Mouse (Mus musculus) layer of hippocampus, adult 18-20 months (tissue): ENCODE data around the gene C2cd5. TPM values are rescaled to one million over a fixed set of nuclear protein-coding genes. Genes with fewer than 3 reads are reported as not detected.
"Not testable (repeated sequence)": the region's sequence is repeated elsewhere in the genome, so short reads cannot be mapped to it uniquely, and the experiment has no call there.

Experiments used
- DNase-seq, 2 experiments: peaks; one replicate each; pipeline ENCODE4 v3.0.0; 2022; ENCODE audit warnings: low spot score in 2 of 2
- total RNA-seq, 2 experiments: library from RNA; stranded (reverse); gene quantifications; 2 replicates each; pipeline ENCODE4 v1.2.3; 2021

Gene C2cd5
- total RNA-seq, 2 experiments from 2014 or later: 85.2 to 88.4 TPM

DNA sequence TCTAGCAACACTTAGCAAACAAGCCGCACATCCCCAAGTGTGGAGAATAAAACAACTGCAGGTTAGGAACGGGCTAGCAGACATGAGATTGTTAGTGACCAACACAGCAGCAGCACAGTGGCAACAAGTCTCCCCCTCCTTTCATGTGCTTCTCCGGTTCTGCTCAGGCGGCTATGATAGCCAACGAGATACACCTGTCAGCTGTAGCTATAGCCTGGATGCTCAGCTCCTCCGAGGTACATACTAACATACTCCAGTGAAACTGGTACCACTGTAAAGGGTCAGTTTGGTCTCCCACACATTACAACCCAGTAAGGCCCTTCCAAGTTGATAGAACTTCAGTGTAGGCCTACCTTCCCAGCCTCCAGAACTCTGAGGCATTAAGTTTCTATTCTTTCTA is 76.2 kb downstream of the C2cd5 start:
- DNase-seq: no peak

DNA sequence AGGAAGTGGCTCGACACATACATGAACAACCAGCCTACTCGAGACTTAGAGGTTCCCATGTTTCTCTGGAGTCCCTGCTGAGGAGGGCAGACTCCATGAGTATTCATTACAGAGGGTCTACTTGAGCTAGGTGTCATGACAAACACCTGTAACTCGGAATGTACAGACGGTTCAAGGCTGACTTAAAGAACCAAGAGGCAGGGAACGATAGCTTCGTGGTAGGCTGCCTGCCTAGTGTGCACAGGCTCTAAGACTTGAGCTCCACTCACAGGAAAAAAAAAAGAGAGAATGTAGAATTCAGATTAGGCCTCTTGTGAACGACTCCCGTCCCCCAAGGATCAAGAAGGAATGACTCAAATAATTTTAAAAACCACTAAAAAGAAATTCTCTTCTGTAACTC is 78.2 kb downstream of the C2cd5 start:
- DNase-seq: no peak

DNA sequence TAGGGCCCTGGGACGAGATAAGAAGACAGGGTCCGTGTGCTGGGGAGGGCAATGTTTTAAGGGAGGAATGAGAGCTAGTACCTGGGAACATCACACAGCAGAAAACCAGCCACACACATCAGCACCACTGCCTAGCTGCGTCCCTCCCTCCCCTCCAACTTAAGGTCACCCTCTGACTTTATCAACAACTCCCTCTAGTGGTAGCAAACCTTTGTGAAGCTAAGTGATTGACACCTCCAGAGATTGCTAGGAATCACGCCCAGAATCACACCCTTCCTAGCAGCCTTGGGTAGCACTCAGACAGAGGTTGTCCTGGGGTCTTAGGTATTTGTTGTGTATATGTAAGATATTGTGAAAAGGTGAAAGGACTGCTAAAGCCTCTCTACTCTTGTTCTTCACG is 79.3 kb downstream of the C2cd5 start:
- no peak for DNase-seq

DNA sequence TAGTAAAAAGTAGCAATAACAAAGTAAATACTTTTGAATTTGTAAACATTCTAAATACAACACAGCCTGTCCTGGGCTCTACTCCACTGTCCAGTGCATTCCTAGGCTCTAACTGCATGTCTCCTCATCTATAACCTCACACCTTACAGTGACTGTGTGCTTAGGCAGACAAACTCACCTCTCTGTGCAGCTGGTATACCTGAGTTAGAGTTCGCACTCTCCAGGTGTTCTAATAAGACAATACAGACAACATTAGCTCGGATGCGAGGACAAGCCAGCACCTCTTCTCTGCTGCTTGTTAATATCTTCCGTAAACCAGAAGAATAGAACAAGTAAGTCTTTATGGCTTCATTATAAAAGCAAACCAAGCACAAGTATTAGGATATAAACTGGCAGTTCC is 79.8 kb downstream of the C2cd5 start:
- DNase-seq: no peak

DNA sequence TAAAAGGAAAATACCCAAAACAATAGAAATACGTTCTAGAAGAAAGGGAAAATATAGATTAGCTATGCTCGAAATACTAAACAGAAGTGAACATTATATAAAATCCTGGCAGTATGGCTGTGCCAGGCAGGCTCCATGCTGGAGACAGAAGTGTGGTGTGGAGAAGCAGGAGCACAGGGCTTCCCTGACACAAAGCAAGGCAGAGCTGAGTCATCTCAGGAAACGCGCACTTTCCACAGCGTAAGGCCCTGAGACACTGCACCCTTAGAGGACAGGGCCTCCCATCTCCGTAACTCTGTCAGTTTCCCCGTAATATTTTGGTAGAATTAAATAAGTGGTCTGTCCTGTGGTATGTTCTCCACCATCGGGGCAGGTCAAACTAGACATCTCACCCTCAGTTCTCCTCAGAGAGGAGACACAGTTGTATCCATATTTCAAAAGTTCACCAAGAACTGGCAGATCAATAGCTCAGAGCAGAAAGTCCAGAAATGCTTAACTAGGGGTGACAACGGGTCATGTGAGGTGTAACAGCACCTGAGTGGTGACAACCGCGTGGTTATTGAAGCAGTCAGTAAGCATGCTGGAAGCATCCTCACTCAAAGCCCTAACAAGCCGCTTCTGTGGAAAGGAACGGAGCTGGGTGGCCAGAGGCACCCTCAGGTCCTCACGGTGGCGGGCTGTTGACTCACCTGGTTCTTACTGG is 87.3 kb downstream of the C2cd5 start:
- DNase-seq: no peak

DNA sequence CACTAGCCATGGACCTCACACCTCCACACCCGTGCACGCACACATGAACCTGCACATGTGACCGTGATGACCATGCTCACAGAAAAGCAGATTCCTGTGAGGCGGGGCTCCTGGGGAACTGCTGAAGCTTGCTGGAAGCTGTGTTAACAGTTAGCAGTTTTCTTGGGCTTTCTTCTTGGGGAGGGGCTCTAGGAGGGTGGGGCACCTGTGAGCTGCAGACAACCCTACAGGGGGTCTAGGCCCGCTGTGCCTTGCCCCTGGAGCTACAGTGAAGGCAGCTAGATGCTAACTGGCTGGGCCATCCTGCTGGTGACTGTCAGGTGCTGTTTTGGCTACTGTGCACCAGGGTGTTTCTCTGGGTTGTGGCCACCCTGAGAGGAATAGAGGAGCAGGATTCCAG is 91.1 kb downstream of the C2cd5 start:
- no peak for DNase-seq

DNA sequence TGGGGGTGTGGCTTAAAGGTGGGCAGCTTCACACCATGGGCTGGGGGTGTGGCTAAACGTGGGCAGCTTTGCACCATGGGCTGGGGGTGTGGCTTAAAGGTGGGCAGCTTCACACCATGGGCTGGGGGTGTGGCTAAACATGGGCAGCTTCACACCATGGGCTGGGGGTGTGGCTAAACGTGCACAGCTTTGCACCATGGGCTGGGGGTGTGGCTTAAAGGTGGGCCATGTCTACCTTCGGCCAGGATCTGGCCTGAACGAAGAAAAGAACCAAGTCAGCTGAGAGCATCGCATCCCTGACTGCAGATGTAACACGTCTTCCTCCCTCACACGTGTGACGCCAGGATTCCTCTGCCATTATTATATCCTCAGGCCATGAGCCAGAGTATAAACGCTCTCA is 94.7 kb downstream of the C2cd5 start:
- DNase-seq: not testable (repeated sequence)

DNA sequence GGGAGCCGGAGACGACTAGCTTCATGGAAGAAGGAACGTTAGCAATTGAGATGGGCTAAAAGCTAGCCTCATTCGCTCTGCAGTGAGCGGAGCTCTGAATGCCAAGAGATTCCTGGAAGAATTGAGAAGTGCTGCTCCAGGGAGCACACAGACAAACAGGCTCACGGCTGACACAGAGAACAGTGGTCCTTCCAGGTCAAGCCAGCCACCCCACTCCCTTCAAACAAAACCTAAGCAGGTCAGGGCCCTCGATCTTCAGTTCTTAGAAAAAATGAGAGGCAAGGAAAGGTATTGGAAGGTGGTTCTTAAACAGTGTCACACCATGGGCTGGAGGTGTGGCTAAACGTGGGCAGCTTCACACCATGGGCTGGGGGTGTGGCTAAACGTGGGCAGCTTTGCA is 95.1 kb downstream of the C2cd5 start:
- DNase-seq: no peak

DNA sequence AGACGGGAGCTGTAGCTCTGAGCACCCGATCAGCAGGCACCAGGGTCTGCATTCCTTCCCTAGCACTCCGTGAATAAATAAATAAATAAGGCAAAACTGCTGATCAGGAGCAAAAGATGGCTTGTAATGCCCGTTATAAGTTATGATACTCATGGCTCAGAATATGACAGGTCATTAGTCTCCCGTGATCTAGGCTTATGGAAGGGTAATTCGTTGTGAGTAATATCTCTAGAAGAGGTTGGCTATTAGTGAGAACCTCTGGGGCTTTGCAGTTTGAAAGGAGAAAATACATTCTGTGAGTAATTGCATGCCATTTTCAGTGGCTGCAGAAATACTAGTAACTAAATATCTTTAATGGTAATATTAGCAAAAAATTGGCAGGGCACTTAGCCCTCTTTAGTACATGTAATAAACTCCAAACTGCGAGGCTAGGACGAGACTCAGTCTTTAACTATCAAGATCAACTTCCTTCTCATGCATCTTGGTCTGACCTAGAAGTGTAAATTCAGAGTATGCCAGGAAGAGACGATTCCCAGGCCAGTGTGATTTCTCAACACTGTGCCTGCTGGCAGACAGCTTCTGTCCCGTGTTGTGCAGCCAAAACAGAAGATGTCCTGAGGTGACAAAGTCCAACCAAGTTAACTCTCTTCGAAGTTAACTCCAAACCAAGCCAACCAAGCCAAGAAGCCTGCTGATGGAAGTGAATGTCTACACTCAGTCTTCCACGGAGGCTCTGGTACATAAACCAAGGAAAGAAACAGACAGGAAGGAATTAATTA is 101.5 kb downstream of the C2cd5 start:
- no peak for DNase-seq

DNA sequence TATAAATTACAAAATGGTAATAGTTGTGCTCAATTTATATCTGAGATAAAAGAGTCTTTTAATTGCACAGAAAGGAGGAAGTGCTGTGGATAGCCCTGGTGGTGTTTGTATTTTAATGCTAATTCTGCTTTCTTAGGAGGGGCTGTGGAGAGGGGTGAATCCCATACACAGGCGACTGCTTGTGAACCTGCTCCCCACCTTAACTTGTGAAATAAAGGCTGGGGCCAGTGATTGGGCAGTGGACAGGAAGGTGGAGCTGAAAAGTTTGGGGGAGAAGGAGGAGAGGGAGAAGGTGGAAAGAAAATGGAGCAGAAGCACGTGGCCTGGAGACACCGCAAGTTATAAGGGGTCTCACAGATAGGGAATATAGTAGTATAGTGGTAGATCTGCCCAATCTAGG is 103.1 kb downstream of the C2cd5 start:
- no peak for DNase-seq

DNA sequence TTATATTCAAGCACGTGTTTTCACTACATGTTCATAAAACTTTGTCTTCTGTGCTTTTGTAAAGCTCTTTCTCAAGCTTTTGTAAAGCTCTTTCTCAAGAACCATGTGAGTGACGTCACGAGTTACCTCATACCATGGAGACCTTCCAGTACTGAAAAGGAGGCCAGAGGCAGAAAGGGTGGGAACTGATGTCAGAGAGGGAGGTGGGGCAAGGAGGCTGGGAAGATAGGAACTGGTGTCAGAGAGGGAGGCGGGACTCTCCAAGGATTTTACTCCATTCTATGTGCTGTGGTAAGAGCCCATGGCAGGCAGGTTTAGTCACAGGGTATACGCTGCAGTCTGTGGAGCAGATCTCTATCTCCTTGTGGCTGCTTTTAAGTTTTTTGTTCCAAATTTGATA is 104.4 kb downstream of the C2cd5 start:
- DNase-seq: no peak

DNA sequence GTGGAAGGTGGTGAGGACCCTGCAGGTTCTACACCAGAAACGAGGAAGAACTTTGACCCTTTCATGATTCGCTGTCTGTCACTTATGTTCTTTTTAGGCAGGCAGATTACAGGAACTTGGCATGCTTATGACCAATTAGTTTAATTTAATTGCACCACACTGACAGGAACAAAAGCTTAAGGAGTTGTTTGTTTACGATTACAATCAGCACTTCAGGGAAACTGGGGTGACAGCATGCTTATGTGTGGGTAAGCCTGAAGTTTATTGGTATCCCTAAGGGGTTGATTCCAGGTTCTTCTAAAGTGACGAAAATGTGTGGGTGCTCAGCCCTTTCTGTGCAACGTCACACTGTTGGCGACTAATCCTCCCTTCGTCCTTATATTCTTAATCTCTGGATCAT is 105.1 kb downstream of the C2cd5 start:
- no peak for DNase-seq

DNA sequence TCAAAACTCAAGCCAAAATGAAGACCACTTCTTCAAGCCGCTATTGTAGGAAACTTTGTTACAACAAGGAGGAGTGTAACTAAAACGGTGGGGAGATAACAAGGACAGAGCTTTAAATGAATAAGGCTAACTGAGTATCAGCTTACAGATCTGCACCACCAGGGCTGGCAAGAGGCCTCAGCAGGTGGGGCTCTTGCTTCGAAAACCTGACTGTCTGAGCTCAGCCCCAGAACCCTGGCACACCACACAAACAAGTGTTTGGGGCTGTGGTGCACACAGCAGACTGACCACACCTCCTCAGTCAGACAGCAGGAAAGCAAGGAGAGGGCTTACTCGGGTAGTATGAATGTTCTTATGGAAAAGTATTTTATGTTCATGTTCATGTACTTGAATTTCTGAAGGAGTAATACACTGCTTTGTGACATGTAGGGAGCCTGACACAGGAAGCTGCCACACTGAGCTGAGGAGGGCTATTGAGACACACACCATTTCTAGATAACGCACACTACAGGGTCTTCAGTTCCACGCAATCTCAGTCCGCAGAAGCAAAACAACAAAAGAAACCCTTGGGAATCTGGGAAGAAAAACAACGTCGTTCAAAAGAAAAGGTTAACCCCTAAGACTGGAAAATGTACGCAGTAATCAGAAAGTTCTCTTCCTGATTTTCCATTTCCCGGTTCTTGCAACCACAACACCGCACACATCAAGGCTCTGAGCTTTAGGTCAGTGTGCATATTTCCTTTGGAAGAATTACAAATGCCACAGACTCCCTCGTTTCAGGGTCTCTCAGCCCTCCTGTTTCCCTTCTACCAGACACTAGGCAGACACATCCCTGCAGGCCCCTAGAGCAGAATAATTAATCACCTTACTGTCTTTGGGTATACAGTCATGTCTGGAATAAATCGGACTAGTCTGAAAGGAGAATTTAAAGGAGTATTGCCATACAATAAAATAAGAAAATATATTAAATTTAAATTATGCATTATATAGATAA is 105.9 kb downstream of the C2cd5 start:
- no peak for DNase-seq

DNA sequence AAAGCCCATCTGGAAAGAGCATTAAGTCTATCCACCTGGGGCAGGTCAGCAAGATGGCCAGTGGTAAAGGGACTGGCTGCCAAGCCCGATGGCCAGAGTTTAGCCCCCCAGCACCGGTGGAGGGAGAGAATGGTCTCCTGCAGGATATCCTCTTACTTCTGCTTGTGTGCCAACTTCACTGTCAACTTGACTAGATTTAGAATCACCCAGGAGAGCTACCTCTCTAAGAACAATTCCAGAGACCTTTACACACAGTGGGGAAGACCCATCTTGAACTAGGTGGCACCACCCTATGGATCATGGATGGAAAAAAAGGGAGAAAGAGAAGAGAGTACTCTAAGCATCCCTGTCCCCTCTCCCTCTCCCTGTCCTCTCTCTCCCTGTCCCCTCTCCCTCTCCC is 107.0 kb downstream of the C2cd5 start:
- DNase-seq: no peak

DNA sequence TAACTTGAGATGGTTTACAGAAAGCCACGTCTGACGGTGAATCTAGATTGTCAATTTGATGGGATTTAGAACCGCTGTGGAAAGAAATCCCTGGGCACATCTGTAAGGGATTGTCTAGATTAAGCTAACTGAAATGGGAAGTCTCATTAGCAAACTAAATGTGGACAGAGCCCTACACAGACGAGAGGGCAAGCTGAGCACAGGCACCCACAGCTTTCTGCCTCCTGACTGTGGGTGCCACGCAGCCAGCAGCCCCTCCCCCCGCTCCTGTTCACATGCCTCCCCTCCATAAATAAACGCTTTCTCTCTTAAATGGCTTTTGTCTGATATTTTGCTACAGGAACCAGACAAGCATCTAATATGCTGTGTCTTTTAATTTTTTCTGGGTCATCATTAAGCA is 107.8 kb downstream of the C2cd5 start:
- DNase-seq: no peak

DNA sequence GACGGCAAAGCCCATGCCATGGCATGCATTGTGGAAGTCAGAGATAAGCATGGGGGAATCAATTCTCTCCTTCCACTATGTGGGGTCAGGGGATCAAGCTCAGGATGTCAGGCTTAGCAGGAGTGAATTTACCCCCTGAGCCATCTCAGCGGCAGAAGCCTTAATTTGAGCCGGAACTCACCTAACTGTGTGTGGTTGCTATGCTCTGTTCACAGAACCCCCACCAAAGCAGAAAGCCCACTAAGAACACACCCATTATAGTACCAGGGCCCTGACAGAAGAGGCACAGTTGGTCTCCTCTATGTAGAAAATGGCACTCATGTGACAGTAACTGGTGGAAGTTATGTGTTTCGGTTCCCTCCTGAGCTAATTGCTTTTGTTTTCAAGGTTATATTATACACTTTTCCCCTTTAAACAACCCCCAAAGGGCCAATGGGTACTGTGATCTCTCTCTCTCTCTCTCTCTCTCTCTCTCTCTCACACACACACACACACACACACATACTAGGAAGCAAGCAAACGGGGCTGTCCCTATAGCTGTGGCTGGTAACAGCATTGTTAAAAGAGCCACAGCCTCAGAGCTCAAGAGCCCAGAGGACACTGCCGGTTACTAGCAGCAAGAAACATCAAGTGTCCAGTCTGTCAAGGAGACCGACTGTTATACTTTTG is 108.4 kb downstream of the C2cd5 start:
- no peak for DNase-seq

DNA sequence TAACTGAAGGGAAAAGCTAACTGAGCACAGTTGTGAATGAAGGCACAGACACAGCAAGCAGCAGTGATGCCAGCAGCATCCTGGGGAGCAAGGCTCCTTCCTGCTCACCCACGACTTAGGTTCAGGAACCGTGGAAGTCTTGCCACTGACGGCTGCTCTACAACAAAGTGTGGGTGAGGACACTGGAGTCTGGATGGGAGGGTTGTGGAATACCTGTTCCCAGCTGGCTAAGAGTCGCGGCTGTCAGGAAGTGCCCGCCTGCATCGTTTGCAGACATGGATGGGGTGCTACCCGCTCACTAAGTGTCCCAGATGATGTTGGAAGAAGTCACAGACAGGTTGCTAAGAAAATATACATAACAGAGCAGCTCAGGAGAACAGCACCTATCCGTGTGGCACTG is 109.4 kb downstream of the C2cd5 start:
- DNase-seq: no peak

DNA sequence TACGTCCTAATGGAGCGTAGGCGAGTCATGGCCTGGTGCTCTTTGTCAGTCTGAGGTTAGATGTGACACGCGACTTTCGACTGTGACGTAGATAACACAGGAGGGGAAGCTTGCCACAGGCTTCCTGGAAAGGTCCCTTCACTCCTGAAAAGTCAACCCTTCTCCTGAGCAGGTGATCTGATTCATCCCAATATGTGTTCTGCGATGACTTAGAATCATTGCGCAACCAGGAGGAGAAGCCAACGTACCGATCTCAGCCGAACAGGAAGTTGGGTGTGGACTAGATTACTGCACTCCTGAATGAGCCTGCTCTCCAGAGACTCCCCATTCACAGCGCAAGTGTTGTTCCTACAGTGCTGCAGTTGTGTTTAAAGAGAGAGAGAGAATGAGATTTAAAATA is 110.4 kb downstream of the C2cd5 start:
- DNase-seq: no peak

DNA sequence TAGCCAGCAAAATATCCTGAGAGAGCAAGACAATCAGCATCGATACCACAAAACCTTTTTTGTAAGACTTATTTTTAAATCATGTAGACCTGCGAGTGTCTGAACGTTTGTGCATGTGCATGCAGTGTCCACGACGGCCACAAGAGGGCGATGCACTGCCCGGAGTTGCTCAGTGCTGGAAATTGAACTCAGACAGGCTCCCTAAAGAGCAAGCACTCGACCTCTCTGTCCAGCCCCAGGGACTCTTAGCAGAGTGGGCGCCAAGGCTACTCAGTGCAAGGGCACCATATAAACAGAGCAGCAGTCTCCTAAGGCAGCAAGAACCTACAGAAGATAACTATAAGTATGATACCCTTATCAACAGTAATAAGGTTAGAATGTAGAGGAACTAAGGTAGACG is 111.2 kb downstream of the C2cd5 start:
- DNase-seq: peak in 1 of 2 experiments; percentile 75

DNA sequence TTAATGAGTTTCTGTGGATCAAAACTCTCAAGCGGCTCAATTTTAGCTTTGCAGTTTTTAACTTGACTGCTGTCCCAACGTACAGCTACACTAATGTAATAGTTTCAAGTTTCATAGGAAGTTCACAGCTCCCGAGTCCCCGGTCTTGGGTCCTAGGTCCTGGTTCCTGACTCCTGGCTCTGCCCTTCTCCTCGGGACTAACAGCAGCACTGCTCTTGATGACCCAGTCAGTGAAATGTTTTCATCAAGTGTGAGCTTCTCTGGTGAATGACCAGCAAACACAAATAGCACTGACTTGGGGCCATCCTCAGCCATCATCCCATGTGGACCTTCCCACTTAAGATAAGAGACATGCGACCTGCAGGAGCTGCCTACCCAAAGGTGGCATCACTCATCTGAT is 111.7 kb downstream of the C2cd5 start:
- DNase-seq: no peak

DNA sequence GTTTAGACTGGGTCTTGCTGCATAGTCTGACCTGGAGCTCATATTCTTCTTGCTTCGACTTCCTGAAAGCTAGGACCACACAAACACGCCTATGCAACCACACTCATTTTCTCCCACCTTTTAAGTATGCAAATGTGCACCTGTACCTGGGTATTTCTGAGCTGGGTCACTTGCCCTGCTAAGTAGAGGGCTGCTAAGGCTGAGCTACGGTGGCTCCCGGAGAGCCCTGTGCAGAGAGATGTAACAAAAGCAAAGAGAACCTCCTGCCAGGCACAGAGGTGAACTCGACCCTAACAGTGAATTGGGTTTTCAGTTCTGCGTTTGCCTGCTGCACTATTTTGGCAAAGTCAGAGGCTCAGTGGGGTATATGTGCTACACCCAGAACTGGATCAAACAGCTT is 112.3 kb downstream of the C2cd5 start:
- no peak for DNase-seq
